Mouse (Mus musculus): Measurements from ENCODE around the gene Akap13. TPM values are rescaled to one million over a fixed set of nuclear protein-coding genes. Genes with fewer than 3 reads are reported as not detected.

Akap13 gene
- polyA plus RNA-seq, 1 experiment from 2014 or later, result 69.8 TPM

GRCm38 (mm10) chr7:75627831-75628230 lies 172.5 kb downstream of the Akap13 start:
- Histone ChIP-seq H3K4me2 (replicated peaks; ENCODE audit: low read depth, low read length) (no peak overlapping the region), H3K4me1 (ENCODE audit: control insufficient read depth, insufficient read depth, low read length) (no peaks in the 10 kb centered on the region; the same call in 1 of the 2 replicates), H3K9ac (ENCODE audit: low read depth, low read length) (no peak overlapping the region), H3K27ac (ENCODE audit: low read depth, low read length) (no peak overlapping the region), H3K4me3 (ENCODE audit: low read length) (no peak overlapping the region), H3K36me3 (ENCODE audit: control insufficient read depth, insufficient read depth, low read length) (no peaks in the 10 kb centered on the region), H3K9me3 (ENCODE audit: control insufficient read depth, low read length) (no peaks in the 10 kb centered on the region), H3K27me3 (ENCODE audit: control insufficient read depth, insufficient read depth, low read length) (no peaks in the 10 kb centered on the region)
- 54% methylated on average over 2 of the region's 2 CpGs for whole genome bisulfite sequencing
- no peak for ATAC-seq (ENCODE audit: low FRiP score, low TSS enrichment)

- no peaks in the 10 kb centered on the region for H3K9me3 ChIP-seq (ENCODE audit: control insufficient read depth, low read length)
- no peaks in the 10 kb centered on the region for H3K27me3 ChIP-seq (ENCODE audit: control insufficient read depth, insufficient read depth, low read length)
- H3K27ac ChIP-seq (ENCODE audit: low read depth, low read length), result no peak overlapping the region
- H3K4me1 ChIP-seq (ENCODE audit: control insufficient read depth, insufficient read depth, low read length), result peaks cover 6% of the 10 kb centered on the region
- H3K4me2 ChIP-seq (replicated peaks; ENCODE audit: low read depth, low read length), result no peak overlapping the region
- WGBS, result 88% methylated on average over 4 of the region's 4 CpGs
- H3K36me3 ChIP-seq (ENCODE audit: control insufficient read depth, insufficient read depth, low read length), result no peaks in the 10 kb centered on the region
- no peak for ATAC-seq (ENCODE audit: low FRiP score, low TSS enrichment)
- no peak overlapping the region for H3K4me3 ChIP-seq (ENCODE audit: low read length)
- H3K9ac ChIP-seq (ENCODE audit: low read depth, low read length), result no peak overlapping the region
These were observed 174.3 kb downstream of the Akap13 start for GRCm38 (mm10) chr7:75629669-75630068.

- Histone ChIP-seq H3K27me3 (ENCODE audit: control insufficient read depth, insufficient read depth, low read length) (no peaks in the 10 kb centered on the region), H3K4me1 (ENCODE audit: control insufficient read depth, insufficient read depth, low read length) (peaks cover 6% of the 10 kb centered on the region), H3K27ac (ENCODE audit: low read depth, low read length) (no peak overlapping the region), H3K9ac (ENCODE audit: low read depth, low read length) (no peak overlapping the region), H3K9me3 (ENCODE audit: control insufficient read depth, low read length) (no peaks in the 10 kb centered on the region), H3K4me3 (ENCODE audit: low read length) (no peak overlapping the region), H3K4me2 (replicated peaks; ENCODE audit: low read depth, low read length) (no peak overlapping the region), H3K36me3 (ENCODE audit: control insufficient read depth, insufficient read depth, low read length) (no peaks in the 10 kb centered on the region)
- no peak for ATAC-seq (ENCODE audit: low FRiP score, low TSS enrichment)
- 58% methylated on average over 3 of the region's 3 CpGs for WGBS
These were observed 177.6 kb downstream of the Akap13 start for GRCm38 (mm10) chr7:75632941-75633340.

- H3K9ac ChIP-seq (ENCODE audit: low read depth, low read length), result no peak overlapping the region
These were observed 178.1 kb downstream of the Akap13 start for GRCm38 (mm10) chr7:75633393-75633792.

GRCm38 (mm10) chr7:75633807-75634526 lies 178.6 kb downstream of the Akap13 start:
- H3K36me3 ChIP-seq (ENCODE audit: control insufficient read depth, insufficient read depth, low read length), result no peaks in the 10 kb centered on the region
- no peak for ATAC-seq (ENCODE audit: low FRiP score, low TSS enrichment)
- H3K4me1 ChIP-seq (ENCODE audit: control insufficient read depth, insufficient read depth, low read length), result peaks cover 6% of the 10 kb centered on the region
- H3K4me3 ChIP-seq (ENCODE audit: low read length), result no peak overlapping the region
- no peak overlapping the region for H3K27ac ChIP-seq (ENCODE audit: low read depth, low read length)
- WGBS, result 55% methylated on average over 7 of the region's 7 CpGs
- no peak overlapping the region for H3K9ac ChIP-seq (ENCODE audit: low read depth, low read length)
- no peaks in the 10 kb centered on the region for H3K27me3 ChIP-seq (ENCODE audit: control insufficient read depth, insufficient read depth, low read length)
- H3K4me2 ChIP-seq (replicated peaks; ENCODE audit: low read depth, low read length), result no peak overlapping the region
- no peaks in the 10 kb centered on the region for H3K9me3 ChIP-seq (ENCODE audit: control insufficient read depth, low read length)

More at GRCm38 (mm10) chr7:75633393-75633792, 178.1 kb downstream of the Akap13 start:
- Histone ChIP-seq H3K9me3 (ENCODE audit: control insufficient read depth, low read length) (no peaks in the 10 kb centered on the region), H3K4me1 (ENCODE audit: control insufficient read depth, insufficient read depth, low read length) (peaks cover 6% of the 10 kb centered on the region), H3K27me3 (ENCODE audit: control insufficient read depth, insufficient read depth, low read length) (no peaks in the 10 kb centered on the region), H3K27ac (ENCODE audit: low read depth, low read length) (no peak overlapping the region), H3K4me3 (ENCODE audit: low read length) (no peak overlapping the region), H3K36me3 (ENCODE audit: control insufficient read depth, insufficient read depth, low read length) (no peaks in the 10 kb centered on the region), H3K4me2 (replicated peaks; ENCODE audit: low read depth, low read length) (no peak overlapping the region)
- no peak for ATAC-seq (ENCODE audit: low FRiP score, low TSS enrichment)

GRCm38 (mm10) chr7:75638769-75639168 lies 183.4 kb downstream of the Akap13 start:
- Histone ChIP-seq H3K4me1 (ENCODE audit: control insufficient read depth, insufficient read depth, low read length) (peaks cover 25% of the 10 kb centered on the region), H3K27ac (ENCODE audit: low read depth, low read length) (no peak overlapping the region), H3K9me3 (ENCODE audit: control insufficient read depth, low read length) (no peaks in the 10 kb centered on the region), H3K27me3 (ENCODE audit: control insufficient read depth, insufficient read depth, low read length) (no peaks in the 10 kb centered on the region), H3K9ac (ENCODE audit: low read depth, low read length) (no peak overlapping the region), H3K36me3 (ENCODE audit: control insufficient read depth, insufficient read depth, low read length) (no peaks in the 10 kb centered on the region), H3K4me3 (ENCODE audit: low read length) (no peak overlapping the region), H3K4me2 (replicated peaks; ENCODE audit: low read depth, low read length) (no peak overlapping the region)
- ATAC-seq (ENCODE audit: low FRiP score, low TSS enrichment), result no peak
- WGBS, result 55% methylated on average over 3 of the region's 3 CpGs

- WGBS, result 30% methylated on average over 3 of the region's 3 CpGs
- Histone ChIP-seq H3K4me2 (replicated peaks; ENCODE audit: low read depth, low read length) (no peak overlapping the region), H3K9me3 (ENCODE audit: control insufficient read depth, low read length) (no peaks in the 10 kb centered on the region), H3K4me1 (ENCODE audit: control insufficient read depth, insufficient read depth, low read length) (peaks cover 25% of the 10 kb centered on the region), H3K27me3 (ENCODE audit: control insufficient read depth, insufficient read depth, low read length) (no peaks in the 10 kb centered on the region), H3K36me3 (ENCODE audit: control insufficient read depth, insufficient read depth, low read length) (no peaks in the 10 kb centered on the region), H3K27ac (ENCODE audit: low read depth, low read length) (peak overlapping the region; percentile 47; the same call in 1 of the 2 replicates), H3K4me3 (ENCODE audit: low read length) (no peak overlapping the region), H3K9ac (ENCODE audit: low read depth, low read length) (no peak overlapping the region)
- no peak for ATAC-seq (ENCODE audit: low FRiP score, low TSS enrichment)
These were observed 184.2 kb downstream of the Akap13 start for GRCm38 (mm10) chr7:75639541-75639940.

- Histone ChIP-seq H3K27ac (ENCODE audit: low read depth, low read length) (peak overlapping the region; percentile 47; the same call in 1 of the 2 replicates), H3K9ac (ENCODE audit: low read depth, low read length) (no peak overlapping the region), H3K4me2 (replicated peaks; ENCODE audit: low read depth, low read length) (no peak overlapping the region)
These were observed 184.7 kb downstream of the Akap13 start for GRCm38 (mm10) chr7:75640074-75640473.

GRCm38 (mm10) chr7:75640671-75641070 lies 185.3 kb downstream of the Akap13 start:
- H3K27me3 ChIP-seq (ENCODE audit: control insufficient read depth, insufficient read depth, low read length), result no peaks in the 10 kb centered on the region
- 56% methylated on average over 2 of the region's 2 CpGs for WGBS
- H3K9me3 ChIP-seq (ENCODE audit: control insufficient read depth, low read length), result no peaks in the 10 kb centered on the region
- H3K9ac ChIP-seq (ENCODE audit: low read depth, low read length), result no peak overlapping the region
- H3K4me1 ChIP-seq (ENCODE audit: control insufficient read depth, insufficient read depth, low read length), result peaks cover 25% of the 10 kb centered on the region
- H3K36me3 ChIP-seq (ENCODE audit: control insufficient read depth, insufficient read depth, low read length), result no peaks in the 10 kb centered on the region
- no peak overlapping the region for H3K27ac ChIP-seq (ENCODE audit: low read depth, low read length)
- H3K4me2 ChIP-seq (replicated peaks; ENCODE audit: low read depth, low read length), result no peak overlapping the region
- no peak for ATAC-seq (ENCODE audit: low FRiP score, low TSS enrichment)
- H3K4me3 ChIP-seq (ENCODE audit: low read length), result no peak overlapping the region

More at GRCm38 (mm10) chr7:75640074-75640473, 184.7 kb downstream of the Akap13 start:
- peaks cover 25% of the 10 kb centered on the region for H3K4me1 ChIP-seq (ENCODE audit: control insufficient read depth, insufficient read depth, low read length)
- ATAC-seq (ENCODE audit: low FRiP score, low TSS enrichment), result no peak
- no peaks in the 10 kb centered on the region for H3K27me3 ChIP-seq (ENCODE audit: control insufficient read depth, insufficient read depth, low read length)
- no peaks in the 10 kb centered on the region for H3K36me3 ChIP-seq (ENCODE audit: control insufficient read depth, insufficient read depth, low read length)
- no peak overlapping the region for H3K4me3 ChIP-seq (ENCODE audit: low read length)
- no peaks in the 10 kb centered on the region for H3K9me3 ChIP-seq (ENCODE audit: control insufficient read depth, low read length)
